Mouse (Mus musculus): ENCODE measurements at regions not wholly inside any gene's neighbourhood (a gene's known extent, or its start where the extent isn't known, plus 50 kb on each side); places are given as distances from the start of the nearest gene placed in this dataset.

GRCm38 (mm10) chr16:55603611-55604010 lies 235.1 kb downstream of the Nfkbiz start:
- H3K9ac ChIP-seq (ENCODE audit: low read depth, low read length): no peak overlapping the region
- WGBS: 68% methylated on average over 2 of the region's 2 CpGs
- no peaks in the 10 kb centered on the region for H3K79me2 ChIP-seq (ENCODE audit: control insufficient read depth, insufficient read depth, low read length)

GRCm38 (mm10) chr16:55589382-55589956 lies 249.2 kb downstream of the Nfkbiz start:
- 75% methylated on average over 1 of the region's 1 CpGs for WGBS
- H3K4me1 ChIP-seq (ENCODE audit: control insufficient read depth, insufficient read depth, low read length): no peaks in the 10 kb centered on the region
- no peak overlapping the region for H3K27ac ChIP-seq (replicated peaks; ENCODE audit: insufficient read depth, low read depth, low read length)
- DNase-seq (ENCODE audit: extremely low read depth, low read depth, low spot score): no peak
- no peak overlapping the region for H3K9ac ChIP-seq (ENCODE audit: low read depth, low read length)
- no peaks in the 10 kb centered on the region for H3K27me3 ChIP-seq (ENCODE audit: control insufficient read depth, insufficient read depth, low read length)
- H3K4me3 ChIP-seq (ENCODE audit: insufficient read depth, low read depth, low read length): no peak overlapping the region
- no peak for TF ChIP-seq CTCF (IDR thresholded peaks at IDR 0.05; ENCODE audit: low read depth, low read length)
- TF ChIP-seq POLR2A (IDR thresholded peaks at IDR 0.05; ENCODE audit: extremely low read depth, insufficient read depth, low read length): no peak
- H3K36me3 ChIP-seq (ENCODE audit: control insufficient read depth, insufficient read depth, low read length): no peaks in the 10 kb centered on the region
- H3K79me2 ChIP-seq (ENCODE audit: control insufficient read depth, insufficient read depth, low read length): no peaks in the 10 kb centered on the region

More at GRCm38 (mm10) chr16:55603611-55604010, 235.1 kb downstream of the Nfkbiz start:
- H3K4me3 ChIP-seq (ENCODE audit: insufficient read depth, low read depth, low read length): no peak overlapping the region
- no peaks in the 10 kb centered on the region for H3K4me1 ChIP-seq (ENCODE audit: control insufficient read depth, insufficient read depth, low read length)
- no peak overlapping the region for H3K27ac ChIP-seq (replicated peaks; ENCODE audit: insufficient read depth, low read depth, low read length)
- DNase-seq (ENCODE audit: extremely low read depth, low read depth, low spot score): no peak
- no peaks in the 10 kb centered on the region for H3K36me3 ChIP-seq (ENCODE audit: control insufficient read depth, insufficient read depth, low read length)
- no peaks in the 10 kb centered on the region for H3K27me3 ChIP-seq (ENCODE audit: control insufficient read depth, insufficient read depth, low read length)
- TF ChIP-seq CTCF (IDR thresholded peaks at IDR 0.05; ENCODE audit: low read depth, low read length) (no peak), POLR2A (IDR thresholded peaks at IDR 0.05; ENCODE audit: extremely low read depth, insufficient read depth, low read length) (no peak)

- no peaks in the 10 kb centered on the region for H3K27me3 ChIP-seq (ENCODE audit: control insufficient read depth, insufficient read depth, low read length)
- no peaks in the 10 kb centered on the region for H3K79me2 ChIP-seq (ENCODE audit: control insufficient read depth, insufficient read depth, low read length)
- H3K27ac ChIP-seq (replicated peaks; ENCODE audit: insufficient read depth, low read depth, low read length): no peak overlapping the region
- 90% methylated on average over 6 of the region's 6 CpGs for WGBS
- no peaks in the 10 kb centered on the region for H3K36me3 ChIP-seq (ENCODE audit: control insufficient read depth, insufficient read depth, low read length)
- H3K4me3 ChIP-seq (ENCODE audit: insufficient read depth, low read depth, low read length): no peak overlapping the region
- no peak for DNase-seq (ENCODE audit: extremely low read depth, low read depth, low spot score)
- TF ChIP-seq POLR2A (IDR thresholded peaks at IDR 0.05; ENCODE audit: extremely low read depth, insufficient read depth, low read length) (no peak), CTCF (IDR thresholded peaks at IDR 0.05; ENCODE audit: low read depth, low read length) (no peak)
- no peak overlapping the region for H3K9ac ChIP-seq (ENCODE audit: low read depth, low read length)
- no peaks in the 10 kb centered on the region for H3K4me1 ChIP-seq (ENCODE audit: control insufficient read depth, insufficient read depth, low read length)
Measured at GRCm38 (mm10) chr16:55587138-55587537, 251.6 kb downstream of the Nfkbiz start.

- no peaks in the 10 kb centered on the region for H3K79me2 ChIP-seq (ENCODE audit: control insufficient read depth, insufficient read depth, low read length)
- H3K4me3 ChIP-seq (ENCODE audit: insufficient read depth, low read depth, low read length): no peak overlapping the region
- H3K27ac ChIP-seq (replicated peaks; ENCODE audit: insufficient read depth, low read depth, low read length): no peak overlapping the region
- H3K9ac ChIP-seq (ENCODE audit: low read depth, low read length): no peak overlapping the region
- H3K4me1 ChIP-seq (ENCODE audit: control insufficient read depth, insufficient read depth, low read length): no peaks in the 10 kb centered on the region
- H3K36me3 ChIP-seq (ENCODE audit: control insufficient read depth, insufficient read depth, low read length): no peaks in the 10 kb centered on the region
- TF ChIP-seq CTCF (IDR thresholded peaks at IDR 0.05; ENCODE audit: low read depth, low read length) (no peak), POLR2A (IDR thresholded peaks at IDR 0.05; ENCODE audit: extremely low read depth, insufficient read depth, low read length) (no peak)
- DNase-seq (ENCODE audit: extremely low read depth, low read depth, low spot score): no peak
- H3K27me3 ChIP-seq (ENCODE audit: control insufficient read depth, insufficient read depth, low read length): no peaks in the 10 kb centered on the region
- WGBS: 48% methylated on average over 3 of the region's 3 CpGs
Measured at GRCm38 (mm10) chr16:55582906-55583305, 255.8 kb downstream of the Nfkbiz start.

- Histone ChIP-seq H3K4me1 (ENCODE audit: control insufficient read depth, insufficient read depth, low read length) (no peaks in the 10 kb centered on the region), H3K36me3 (ENCODE audit: control insufficient read depth, insufficient read depth, low read length) (no peaks in the 10 kb centered on the region), H3K79me2 (ENCODE audit: control insufficient read depth, insufficient read depth, low read length) (no peaks in the 10 kb centered on the region), H3K9ac (ENCODE audit: low read depth, low read length) (no peak overlapping the region), H3K4me3 (ENCODE audit: insufficient read depth, low read depth, low read length) (no peak overlapping the region), H3K27ac (replicated peaks; ENCODE audit: insufficient read depth, low read depth, low read length) (no peak overlapping the region), H3K27me3 (ENCODE audit: control insufficient read depth, insufficient read depth, low read length) (no peaks in the 10 kb centered on the region)
- no peak for DNase-seq (ENCODE audit: extremely low read depth, low read depth, low spot score)
- WGBS: 95% methylated on average over 7 of the region's 7 CpGs
- TF ChIP-seq CTCF (IDR thresholded peaks at IDR 0.05; ENCODE audit: low read depth, low read length): no peak
- TF ChIP-seq POLR2A (IDR thresholded peaks at IDR 0.05; ENCODE audit: extremely low read depth, insufficient read depth, low read length): no peak
Measured at GRCm38 (mm10) chr16:55582029-55582428, 256.7 kb downstream of the Nfkbiz start.

GRCm38 (mm10) chr16:55580827-55581226 lies 257.9 kb downstream of the Nfkbiz start:
- WGBS: 83% methylated on average over 4 of the region's 4 CpGs
- H3K9ac ChIP-seq (ENCODE audit: low read depth, low read length): no peak overlapping the region
- no peak for DNase-seq (ENCODE audit: extremely low read depth, low read depth, low spot score)
- TF ChIP-seq POLR2A (IDR thresholded peaks at IDR 0.05; ENCODE audit: extremely low read depth, insufficient read depth, low read length) (no peak), CTCF (IDR thresholded peaks at IDR 0.05; ENCODE audit: low read depth, low read length) (no peak)
- no peaks in the 10 kb centered on the region for H3K4me1 ChIP-seq (ENCODE audit: control insufficient read depth, insufficient read depth, low read length)
- H3K4me3 ChIP-seq (ENCODE audit: insufficient read depth, low read depth, low read length): no peak overlapping the region
- no peaks in the 10 kb centered on the region for H3K36me3 ChIP-seq (ENCODE audit: control insufficient read depth, insufficient read depth, low read length)
- no peak overlapping the region for H3K27ac ChIP-seq (replicated peaks; ENCODE audit: insufficient read depth, low read depth, low read length)
- H3K27me3 ChIP-seq (ENCODE audit: control insufficient read depth, insufficient read depth, low read length): no peaks in the 10 kb centered on the region
- H3K79me2 ChIP-seq (ENCODE audit: control insufficient read depth, insufficient read depth, low read length): no peaks in the 10 kb centered on the region
